Mouse (Mus musculus) intestine, postnatal 0 days (tissue): Measurements from ENCODE around the gene Irak1bp1. TPM values are rescaled to one million over a fixed set of nuclear protein-coding genes. Genes with fewer than 3 reads are reported as not detected.
A peak's percentile ranks its signal among the peaks of the same experiment; 100 is the strongest.

ENCODE experiments used
- ATAC-seq: fragments of 200-750 bp; cut with Nextera tagmentation; 2 replicates; pipeline ENCODE4 v1.8.0; 2017; ENCODE audit warnings: mild to moderate bottlenecking, moderate TSS enrichment, moderate library complexity
- H3K27ac ChIP-seq: fragments of 300-500 bp; sonication (generic); 2 replicates; pipeline ENCODE4 v1.5.1; 2014; ENCODE audit warnings: mild to moderate bottlenecking, low read depth, low read length, moderate library complexity
- H3K27me3 ChIP-seq: fragments of 300-500 bp; sonication (generic); replicated peaks from 2 replicates; pipeline ENCODE4 v1.6.1; 2014; ENCODE audit warnings: low read length, mixed read lengths; ENCODE audit not compliant: control insufficient read depth, insufficient read depth
- H3K36me3 ChIP-seq: fragments of 300-500 bp; sonication (generic); 2 replicates; pipeline ENCODE4 v1.6.1; 2014; ENCODE audit warnings: mild to moderate bottlenecking, moderate library complexity; ENCODE audit not compliant: control insufficient read depth, insufficient read depth
- H3K4me1 ChIP-seq: fragments of 300-500 bp; sonication (generic); replicated peaks from 2 replicates; pipeline ENCODE4 v1.6.1; 2014; ENCODE audit warnings: antibody characterized with exemption, low read length, mixed read lengths; ENCODE audit not compliant: control insufficient read depth, insufficient read depth
- H3K4me2 ChIP-seq: fragments of 300-500 bp; sonication (generic); replicated peaks from 2 replicates; pipeline ENCODE4 v1.6.1; 2014; ENCODE audit warnings: low read depth, mild to moderate bottlenecking, moderate library complexity
- H3K4me3 ChIP-seq: fragments of 300-500 bp; sonication (generic); 2 replicates; pipeline ENCODE4 v1.5.1; 2014; ENCODE audit warnings: low read depth, low read length
- H3K9ac ChIP-seq: fragments of 300-500 bp; sonication (generic); 2 replicates; pipeline ENCODE4 v1.6.1; 2014; ENCODE audit warnings: mild to moderate bottlenecking, low read depth, low read length
- H3K9me3 ChIP-seq: fragments of 300-500 bp; sonication (generic); 2 replicates; pipeline ENCODE4 v1.6.1; 2016; ENCODE audit warnings: mixed run types; ENCODE audit not compliant: control insufficient read depth
- CTCF ChIP-seq: sonication (generic); IDR thresholded peaks from 2 replicates; pipeline ENCODE4 v1.5.1; 2016; ENCODE audit warnings: low read depth, mild to moderate bottlenecking, control low read depth, antibody characterized with exemption, moderate library complexity
- WGBS: fragments of 180-500 bp; shearing (Covaris S2); extraction: QIAGEN DNeasy Blood & Tissue Kit; methylation state at CpG from one replicate; pipeline ENCODE4 v1.1.7; 2014; 5-methylcytosine and 5-hydroxymethylcytosine counted together
- polyA plus RNA-seq: library from polyadenylated mRNA; unstranded; fragments of >200 nt; fragmentation: Nextera tagmentation; extraction: Ambion mirVana; gene quantifications from 2 replicates; pipeline ENCODE4 v1.2.1, GENCODE M21; 2015

The Irak1bp1 gene
- polyA plus RNA-seq, 1 experiment from 2014 or later: 9.1 TPM

GRCm38 (mm10) chr9:82814536-82814935 is 14.8 kb upstream of the Irak1bp1 start:
- Histone ChIP-seq H3K4me1 (no peaks in the 10 kb centered on the region), H3K36me3 (no peaks in the 10 kb centered on the region), H3K9ac (no peak overlapping the region), H3K4me2 (no peak overlapping the region), H3K9me3 (no peaks in the 10 kb centered on the region), H3K27ac (no peak overlapping the region), H3K4me3 (no peak overlapping the region), H3K27me3 (no peaks in the 10 kb centered on the region)
- peak; percentile 63 for TF ChIP-seq CTCF
- ATAC-seq: no peak
- WGBS: 56% methylated on average over 3 of the region's 3 CpGs

GRCm38 (mm10) chr9:82815257-82815785 is 14.0 kb upstream of the Irak1bp1 start:
- Histone ChIP-seq H3K36me3 (no peaks in the 10 kb centered on the region), H3K4me2 (no peak overlapping the region), H3K27me3 (no peaks in the 10 kb centered on the region), H3K4me1 (no peaks in the 10 kb centered on the region), H3K9ac (no peak overlapping the region), H3K9me3 (no peaks in the 10 kb centered on the region), H3K4me3 (no peak overlapping the region), H3K27ac (no peak overlapping the region)
- no peak for ATAC-seq
- TF ChIP-seq CTCF: no peak

GRCm38 (mm10) chr9:82826426-82826825 is 2.9 kb upstream of the Irak1bp1 start:
- no peak for ATAC-seq

GRCm38 (mm10) chr9:82829693-82830430 is 522 bp downstream of the Irak1bp1 start:
- Histone ChIP-seq H3K27ac (peak overlapping the region; percentile 54), H3K36me3 (no peaks in the 10 kb centered on the region), H3K4me1 (no peaks in the 10 kb centered on the region), H3K27me3 (no peaks in the 10 kb centered on the region), H3K9me3 (no peaks in the 10 kb centered on the region), H3K9ac (peak overlapping the region; percentile 57), H3K4me2 (peak overlapping the region; percentile 79), H3K4me3 (peak overlapping the region; percentile 76)
- TF ChIP-seq CTCF: no peak
- WGBS: under 1% methylated on average over 64 of the region's 65 CpGs
- peak; percentile 84 for ATAC-seq

More at GRCm38 (mm10) chr9:82826426-82826825, 2.9 kb upstream of the Irak1bp1 start:
- Histone ChIP-seq H3K4me3 (no peak overlapping the region), H3K36me3 (no peaks in the 10 kb centered on the region), H3K4me2 (no peak overlapping the region), H3K27ac (no peak overlapping the region), H3K9me3 (no peaks in the 10 kb centered on the region), H3K27me3 (no peaks in the 10 kb centered on the region), H3K9ac (no peak overlapping the region), H3K4me1 (no peaks in the 10 kb centered on the region)
- WGBS: 96% methylated on average over 6 of the region's 6 CpGs
- TF ChIP-seq CTCF: 0 out of 2 replicates have a peak, but pooled peaks have one; percentile 12

GRCm38 (mm10) chr9:82831891-82832290 is 2.6 kb downstream of the Irak1bp1 start:
- Histone ChIP-seq H3K9ac (no peak overlapping the region), H3K27me3 (no peaks in the 10 kb centered on the region), H3K4me2 (no peak overlapping the region), H3K36me3 (no peaks in the 10 kb centered on the region), H3K9me3 (no peaks in the 10 kb centered on the region), H3K27ac (no peak overlapping the region), H3K4me3 (no peak overlapping the region), H3K4me1 (no peaks in the 10 kb centered on the region)
- ATAC-seq: no peak
- 42% methylated on average over 4 of the region's 4 CpGs for WGBS
- no peak for TF ChIP-seq CTCF

- no peaks in the 10 kb centered on the region for H3K36me3 ChIP-seq
- H3K9me3 ChIP-seq: no peaks in the 10 kb centered on the region
- no peak for TF ChIP-seq CTCF
- no peak overlapping the region for H3K27ac ChIP-seq
- H3K4me3 ChIP-seq: no peak overlapping the region
- no peaks in the 10 kb centered on the region for H3K27me3 ChIP-seq
- 69% methylated on average over 6 of the region's 6 CpGs for WGBS
- no peak overlapping the region for H3K4me2 ChIP-seq
- no peak overlapping the region for H3K9ac ChIP-seq
- ATAC-seq: no peak
- H3K4me1 ChIP-seq: no peaks in the 10 kb centered on the region
Measured at GRCm38 (mm10) chr9:82835921-82836320, 6.6 kb downstream of the Irak1bp1 start.
